Mouse (Mus musculus): ENCODE data around the gene Dysf.

DNA sequence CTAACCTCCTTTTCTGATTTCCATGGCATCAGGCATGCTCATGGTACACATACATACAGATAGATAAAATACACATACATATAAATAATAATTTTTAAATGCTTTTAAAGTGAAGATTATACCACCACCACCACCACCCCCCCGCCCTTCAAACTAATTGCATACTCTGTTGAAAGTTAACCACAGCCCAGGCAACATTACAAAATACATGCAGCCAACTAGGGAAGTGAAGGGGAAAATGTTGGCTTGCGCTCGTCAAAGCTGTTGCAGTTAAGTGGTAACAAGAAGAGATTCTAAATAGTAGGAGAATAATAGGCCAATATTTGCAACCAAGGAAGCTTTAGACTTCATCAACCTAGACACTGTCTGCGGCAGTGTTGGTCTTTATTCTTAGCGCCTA lies 20.7 kb upstream of the Dysf start:
- TF ChIP-seq POLR2A (IDR thresholded peaks at IDR 0.05; ENCODE audit: insufficient read depth, low read depth, low read length) (no peak), CTCF (IDR thresholded peaks at IDR 0.05; ENCODE audit: insufficient read depth, low read depth, low read length) (no peak)

Data from olfactory bulb, adult 2 months (tissue).